Mouse (Mus musculus): ENCODE measurements around the gene Nsfl1c. TPM values are rescaled to one million over a fixed set of nuclear protein-coding genes. Genes with fewer than 3 reads are reported as not detected.

Nsfl1c gene
- polyA plus RNA-seq, 1 experiment from 2014 or later, result 279 TPM

GRCm38 (mm10) chr2:151528066-151528465 is 34.1 kb downstream of the Nsfl1c start:
- Histone ChIP-seq H3K36me3 (no peaks in the 10 kb centered on the region), H3K27me3 (no peaks in the 10 kb centered on the region), H3K9ac (replicated peaks) (no peak overlapping the region), H3K4me3 (replicated peaks) (no peak overlapping the region), H3K4me1 (replicated peaks) (no peaks in the 10 kb centered on the region), H3K27ac (no peak overlapping the region), H3K9me3 (no peaks in the 10 kb centered on the region), H3K4me2 (no peak overlapping the region)
- 79% methylated on average over 1 of the region's 1 CpGs for WGBS
- ATAC-seq (ENCODE audit: insufficient number of reproducible peaks, insufficient read depth, low FRiP score, low TSS enrichment, low read depth), result no peak

GRCm38 (mm10) chr2:151529169-151529568 is 35.2 kb downstream of the Nsfl1c start:
- Histone ChIP-seq H3K27ac (no peak overlapping the region), H3K27me3 (no peaks in the 10 kb centered on the region), H3K9ac (replicated peaks) (no peak overlapping the region), H3K4me1 (replicated peaks) (no peaks in the 10 kb centered on the region), H3K36me3 (no peaks in the 10 kb centered on the region), H3K4me3 (replicated peaks) (no peak overlapping the region), H3K4me2 (no peak overlapping the region), H3K9me3 (no peaks in the 10 kb centered on the region)
- ATAC-seq (ENCODE audit: insufficient number of reproducible peaks, insufficient read depth, low FRiP score, low TSS enrichment, low read depth), result no peak

GRCm38 (mm10) chr2:151530378-151531230 is 36.6 kb downstream of the Nsfl1c start:
- no peak for ATAC-seq (ENCODE audit: insufficient number of reproducible peaks, insufficient read depth, low FRiP score, low TSS enrichment, low read depth)
- no peak overlapping the region for H3K4me2 ChIP-seq
- H3K4me1 ChIP-seq (replicated peaks), result no peaks in the 10 kb centered on the region
- no peaks in the 10 kb centered on the region for H3K9me3 ChIP-seq
- H3K36me3 ChIP-seq, result no peaks in the 10 kb centered on the region
- H3K4me3 ChIP-seq (replicated peaks), result no peak overlapping the region
- 61% methylated on average over 8 of the region's 8 CpGs for WGBS
- no peak overlapping the region for H3K9ac ChIP-seq (replicated peaks)
- H3K27ac ChIP-seq, result no peak overlapping the region
- H3K27me3 ChIP-seq, result no peaks in the 10 kb centered on the region

- H3K4me3 ChIP-seq (replicated peaks), result no peak overlapping the region
- no peaks in the 10 kb centered on the region for H3K9me3 ChIP-seq
- H3K27ac ChIP-seq, result no peak overlapping the region
- no peaks in the 10 kb centered on the region for H3K36me3 ChIP-seq
- no peaks in the 10 kb centered on the region for H3K27me3 ChIP-seq
- no peak overlapping the region for H3K9ac ChIP-seq (replicated peaks)
- peaks cover 4% of the 10 kb centered on the region for H3K4me1 ChIP-seq (replicated peaks)
- WGBS, result 95% methylated on average over 6 of the region's 6 CpGs
- no peak overlapping the region for H3K4me2 ChIP-seq
- ATAC-seq (ENCODE audit: insufficient number of reproducible peaks, insufficient read depth, low FRiP score, low TSS enrichment, low read depth), result no peak
Observed at GRCm38 (mm10) chr2:151533632-151534031, 39.6 kb downstream of the Nsfl1c start.

- ATAC-seq (ENCODE audit: insufficient number of reproducible peaks, insufficient read depth, low FRiP score, low TSS enrichment, low read depth), result peak; percentile 37; the same call in 1 of the 2 replicates
- 82% methylated on average over 1 of the region's 1 CpGs for WGBS
- no peak overlapping the region for H3K27ac ChIP-seq
Observed at GRCm38 (mm10) chr2:151535961-151536617, 42.1 kb downstream of the Nsfl1c start.

GRCm38 (mm10) chr2:151536618-151536974 is 42.6 kb downstream of the Nsfl1c start:
- Histone ChIP-seq H3K4me1 (replicated peaks) (peaks cover 7% of the 10 kb centered on the region), H3K4me3 (replicated peaks) (no peak overlapping the region), H3K36me3 (no peaks in the 10 kb centered on the region), H3K27ac (no peak overlapping the region), H3K9me3 (no peaks in the 10 kb centered on the region), H3K4me2 (no peak overlapping the region), H3K9ac (replicated peaks) (no peak overlapping the region), H3K27me3 (no peaks in the 10 kb centered on the region)
- no peak for ATAC-seq (ENCODE audit: insufficient number of reproducible peaks, insufficient read depth, low FRiP score, low TSS enrichment, low read depth)
- WGBS, result 77% methylated on average over 5 of the region's 5 CpGs

More at GRCm38 (mm10) chr2:151535961-151536617, 42.1 kb downstream of the Nsfl1c start:
- no peak overlapping the region for H3K9ac ChIP-seq (replicated peaks)
- no peak overlapping the region for H3K4me2 ChIP-seq
- H3K27me3 ChIP-seq, result no peaks in the 10 kb centered on the region
- no peaks in the 10 kb centered on the region for H3K36me3 ChIP-seq
- H3K4me1 ChIP-seq (replicated peaks), result peaks cover 4% of the 10 kb centered on the region
- no peak overlapping the region for H3K4me3 ChIP-seq (replicated peaks)
- no peaks in the 10 kb centered on the region for H3K9me3 ChIP-seq

- Histone ChIP-seq H3K4me1 (replicated peaks) (peaks cover 13% of the 10 kb centered on the region), H3K27ac (no peak overlapping the region), H3K27me3 (no peaks in the 10 kb centered on the region), H3K36me3 (no peaks in the 10 kb centered on the region), H3K9me3 (no peaks in the 10 kb centered on the region), H3K4me2 (no peak overlapping the region), H3K9ac (replicated peaks) (no peak overlapping the region), H3K4me3 (replicated peaks) (no peak overlapping the region)
- ATAC-seq (ENCODE audit: insufficient number of reproducible peaks, insufficient read depth, low FRiP score, low TSS enrichment, low read depth), result no peak
- WGBS, result 58% methylated on average over 4 of the region's 4 CpGs
Observed at GRCm38 (mm10) chr2:151538646-151539045, 44.7 kb downstream of the Nsfl1c start.

- Histone ChIP-seq H3K27me3 (no peaks in the 10 kb centered on the region), H3K36me3 (peaks cover 33% of the 10 kb centered on the region), H3K4me3 (replicated peaks) (peak within 1 kb of the TSS; percentile 96), H3K9me3 (no peaks in the 10 kb centered on the region), H3K4me1 (replicated peaks) (peaks cover 23% of the 10 kb centered on the region), H3K27ac (peak within 1 kb of the TSS; percentile 96), H3K9ac (replicated peaks) (peak within 1 kb of the TSS; percentile 90), H3K4me2 (peak within 1 kb of the TSS; percentile 79)
- ATAC-seq (ENCODE audit: insufficient number of reproducible peaks, insufficient read depth, low FRiP score, low TSS enrichment, low read depth), result peak; percentile 95
- WGBS, result under 1% methylated on average over 84 of the region's 93 CpGs
Observed at GRCm38 (mm10) chr2:151542323-151543062, 48.5 kb downstream of the Nsfl1c start, which contains the start of gene Fkbp1a. Gene Fkbp1a (plus strand): TSS chr2:151542483.

GRCm38 (mm10) chr2:151543063-151543895 is 49.3 kb downstream of the Nsfl1c start:
- Histone ChIP-seq H3K9ac (replicated peaks) (peak overlapping the region; percentile 90), H3K36me3 (peaks cover 37% of the 10 kb centered on the region), H3K27me3 (no peaks in the 10 kb centered on the region), H3K4me3 (replicated peaks) (peak overlapping the region; percentile 96), H3K9me3 (no peaks in the 10 kb centered on the region), H3K4me2 (peak overlapping the region; percentile 79), H3K4me1 (replicated peaks) (peaks cover 23% of the 10 kb centered on the region), H3K27ac (peak overlapping the region; percentile 96)
- no peak; the same call in 1 of the 2 replicates for ATAC-seq (ENCODE audit: insufficient number of reproducible peaks, insufficient read depth, low FRiP score, low TSS enrichment, low read depth)
- WGBS, result 2% methylated on average over 20 of the region's 21 CpGs

GRCm38 (mm10) chr2:151544673-151545072 is 50.7 kb downstream of the Nsfl1c start:
- Histone ChIP-seq H3K9ac (replicated peaks) (0 out of 2 replicates have a peak overlapping the region, but pooled peaks have one; percentile 12), H3K27ac (no peak overlapping the region), H3K9me3 (no peaks in the 10 kb centered on the region), H3K36me3 (peaks cover 47% of the 10 kb centered on the region), H3K4me3 (replicated peaks) (no peak overlapping the region), H3K27me3 (no peaks in the 10 kb centered on the region), H3K4me2 (peak overlapping the region; percentile 79; the same call in 1 of the 2 replicates), H3K4me1 (replicated peaks) (peaks cover 23% of the 10 kb centered on the region)
- 77% methylated on average over 6 of the region's 6 CpGs for WGBS
- no peak for ATAC-seq (ENCODE audit: insufficient number of reproducible peaks, insufficient read depth, low FRiP score, low TSS enrichment, low read depth)
